Mouse (Mus musculus) cerebellum, adult 18-20 months (tissue): ENCODE measurements around the gene Dscam.

ENCODE experiments used
- DNase-seq, 2 experiments: peaks; one replicate each; pipeline ENCODE4 v3.0.0; 2021

Dscam gene

DNA sequence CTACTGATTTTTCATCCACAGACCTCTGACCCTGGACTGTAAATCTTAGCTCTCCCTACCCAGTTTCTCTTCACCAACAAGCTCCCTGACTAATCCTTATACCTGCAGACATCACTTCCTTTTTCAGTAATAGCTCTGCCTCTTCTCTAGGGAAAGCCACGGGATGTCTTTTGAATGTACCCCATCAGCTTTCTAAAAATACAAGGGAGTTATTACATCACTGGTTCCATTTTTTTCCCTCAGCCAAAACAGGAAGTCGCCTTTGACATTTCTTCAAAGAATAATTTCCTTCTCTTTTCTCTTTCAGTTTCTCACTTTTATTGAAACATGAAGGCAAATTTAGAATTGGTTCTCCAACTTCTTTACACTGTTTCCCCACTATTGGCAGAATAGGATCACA lies 67.5 kb downstream of the Dscam start:
- no peak for DNase-seq

DNA sequence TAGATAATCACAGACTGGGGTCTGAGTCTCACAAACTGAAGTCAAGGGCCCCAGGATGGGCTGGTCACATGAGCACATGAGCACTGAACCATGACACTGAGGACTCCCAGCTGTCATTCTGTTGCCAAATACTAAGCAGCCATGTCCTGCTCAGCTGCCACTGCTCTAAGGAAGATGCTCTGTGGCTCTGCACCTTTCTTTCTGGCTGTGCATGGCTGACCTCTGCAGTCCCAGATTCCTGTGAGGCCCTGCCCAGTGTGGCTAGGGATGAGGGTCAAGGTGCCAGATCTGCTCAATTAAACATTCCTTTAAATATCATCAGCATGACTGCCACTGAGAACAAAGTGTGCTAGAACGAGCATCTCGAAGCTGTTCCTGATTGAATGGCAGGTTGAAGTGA lies 70.5 kb downstream of the Dscam start:
- DNase-seq = no peak

DNA sequence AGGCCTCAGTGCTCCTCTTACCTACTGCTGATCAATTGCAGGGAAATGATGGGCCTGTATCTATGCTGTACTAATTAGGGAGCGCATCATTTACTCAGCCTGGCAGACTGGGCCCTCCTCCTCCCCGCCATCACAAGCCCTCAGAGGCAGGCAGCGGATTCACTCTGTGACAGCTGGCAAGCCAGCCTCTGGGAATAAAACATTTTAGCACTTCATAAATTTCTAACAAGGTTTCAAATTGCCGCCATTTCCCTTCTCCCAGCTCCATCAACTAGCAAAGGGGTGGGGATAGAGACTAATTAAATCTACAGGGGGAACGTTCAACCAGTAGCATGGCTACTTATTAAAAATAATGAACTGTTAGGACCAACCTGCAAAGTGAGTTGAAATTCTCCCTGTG lies 72.0 kb downstream of the Dscam start:
- no peak for DNase-seq

DNA sequence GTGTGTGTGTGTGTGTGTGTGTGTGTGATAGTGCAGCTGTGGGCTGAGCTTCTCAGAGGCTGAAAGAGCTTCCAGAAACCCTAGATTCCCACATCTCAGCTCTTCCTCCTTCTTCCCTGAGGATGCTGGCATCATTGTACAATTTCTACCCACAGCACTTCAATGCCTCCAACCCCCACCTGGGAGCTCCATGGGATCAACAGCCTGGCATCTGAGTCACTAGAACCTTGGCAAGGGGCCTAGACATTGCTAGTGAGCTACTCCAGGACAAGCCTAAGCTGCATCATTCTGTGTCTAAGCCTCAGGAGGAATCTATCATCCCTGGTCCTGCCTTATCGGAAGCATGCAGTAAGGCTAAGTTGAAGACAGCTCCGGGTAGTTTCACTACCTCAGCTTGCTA lies 73.8 kb downstream of the Dscam start:
- DNase-seq = peak; percentile 54 to 56

DNA sequence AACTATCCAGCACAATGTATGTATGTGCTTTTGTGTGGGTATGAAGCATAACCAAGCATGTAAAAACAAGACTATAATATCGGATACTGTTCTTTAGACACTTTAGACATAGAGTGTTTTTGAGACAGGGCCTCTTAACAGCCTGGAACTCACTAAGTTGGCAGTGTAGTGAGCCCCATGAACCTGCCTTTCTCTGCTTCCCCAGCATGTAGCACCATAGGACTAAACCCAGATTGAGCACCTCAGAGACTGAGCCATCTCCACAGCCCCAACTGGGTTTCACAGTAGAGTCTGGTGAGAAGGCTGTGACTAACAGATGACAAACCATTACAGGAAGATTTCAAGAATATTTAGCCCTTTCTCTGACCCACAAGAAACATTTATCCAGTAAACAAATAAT lies 75.1 kb downstream of the Dscam start:
- DNase-seq = no peak

DNA sequence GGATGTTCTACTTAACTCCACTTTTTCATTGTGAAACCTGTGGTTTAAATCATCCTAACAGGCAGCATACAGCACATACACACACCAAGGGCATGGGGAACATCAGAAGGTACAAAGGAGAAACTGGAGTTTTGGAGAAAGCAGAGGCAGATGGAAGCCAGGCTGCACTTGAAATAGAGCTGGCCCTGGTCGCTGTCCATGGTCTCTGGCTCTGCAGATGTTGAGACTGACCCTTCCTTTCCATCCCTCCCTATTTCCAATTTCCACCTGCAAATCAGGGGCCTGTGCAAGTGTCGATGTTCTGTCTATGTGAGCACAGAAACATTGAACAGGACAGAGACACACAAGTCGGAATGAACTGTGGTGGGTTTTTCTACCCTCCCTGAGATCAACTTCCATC lies 81.2 kb downstream of the Dscam start:
- no peak for DNase-seq

DNA sequence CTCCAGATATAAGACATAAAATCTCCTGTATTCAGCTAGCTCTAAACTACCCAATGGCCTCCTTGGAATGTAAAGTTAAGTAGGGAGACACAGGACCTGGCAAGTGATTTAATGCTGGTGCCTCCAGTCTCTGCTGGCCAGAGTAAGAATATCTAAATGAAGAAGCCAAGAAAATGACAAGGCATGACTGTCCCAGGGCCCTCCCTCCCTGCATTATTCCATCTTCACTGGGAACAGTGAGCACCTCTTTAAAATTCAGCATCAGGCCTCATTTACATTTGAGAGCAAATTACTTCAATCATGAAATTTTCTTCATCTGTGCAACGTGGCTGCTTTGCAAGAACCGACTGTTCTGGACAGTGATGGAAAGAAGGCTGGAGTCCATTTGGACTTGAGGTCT lies 86.9 kb downstream of the Dscam start:
- DNase-seq = no peak

DNA sequence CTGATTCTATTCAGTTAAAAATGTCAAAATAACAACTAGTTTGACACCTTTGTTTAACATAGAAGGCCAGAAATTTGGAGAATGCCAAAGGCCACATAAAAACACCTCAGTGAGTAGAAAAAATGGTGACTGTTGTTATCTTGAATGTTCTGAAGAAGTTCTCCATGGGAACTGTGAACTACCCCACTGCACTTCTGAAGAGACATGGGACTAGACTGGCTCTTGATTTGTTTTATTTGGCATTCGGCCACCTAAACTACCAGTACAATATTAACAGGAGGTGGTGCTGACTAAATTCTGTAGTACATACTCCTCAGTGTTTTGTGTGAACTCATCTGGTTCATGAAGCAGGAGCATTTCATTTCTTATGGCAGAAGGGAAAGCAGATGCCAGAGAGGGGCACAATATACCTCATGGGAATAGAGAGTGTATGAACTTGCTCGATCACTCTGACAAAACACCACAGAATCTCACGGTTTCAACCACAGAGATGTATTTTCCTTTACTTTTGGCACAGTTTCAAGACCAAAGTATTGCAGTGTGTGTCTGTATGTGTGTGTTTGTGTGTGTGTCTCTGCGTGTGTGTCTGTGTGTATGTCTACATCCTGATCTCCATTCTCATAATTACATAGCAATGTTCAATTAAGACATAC lies 94.5 kb downstream of the Dscam start:
- DNase-seq = no peak

DNA sequence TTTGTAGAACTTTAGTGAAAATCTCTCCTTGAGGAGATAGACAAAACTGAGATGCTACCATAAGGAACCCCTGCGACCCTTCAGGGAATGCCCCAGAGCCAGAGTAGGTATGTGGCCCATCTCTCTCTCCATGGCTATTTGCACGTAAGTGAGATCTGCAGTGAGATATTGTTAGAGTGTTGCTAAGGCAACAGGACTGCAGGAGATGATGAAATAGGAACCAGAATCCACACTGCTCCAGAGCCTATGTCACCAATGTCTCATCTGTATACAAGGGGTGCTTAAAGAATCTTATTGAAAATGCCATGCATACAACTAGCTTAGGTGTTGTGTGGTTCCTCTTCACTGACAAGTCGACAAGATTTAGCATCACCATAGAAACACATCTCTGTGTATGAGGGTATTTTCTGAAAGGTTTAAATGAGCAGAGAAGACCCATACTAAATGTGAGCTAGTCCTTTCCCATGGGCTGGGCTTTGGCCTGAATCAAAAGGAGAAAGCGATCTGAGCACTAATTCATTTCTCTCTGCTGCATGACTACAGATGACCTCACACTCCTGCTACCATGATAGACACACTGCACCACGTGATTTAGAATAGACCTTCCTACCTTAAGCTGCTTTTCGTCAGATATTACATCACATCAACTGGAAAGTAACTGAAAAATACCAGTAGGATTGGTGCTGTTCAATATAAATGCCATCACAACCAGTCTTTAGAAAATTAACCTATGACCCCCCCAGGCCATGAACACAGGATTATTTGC lies 95.2 kb downstream of the Dscam start:
- no peak for DNase-seq

DNA sequence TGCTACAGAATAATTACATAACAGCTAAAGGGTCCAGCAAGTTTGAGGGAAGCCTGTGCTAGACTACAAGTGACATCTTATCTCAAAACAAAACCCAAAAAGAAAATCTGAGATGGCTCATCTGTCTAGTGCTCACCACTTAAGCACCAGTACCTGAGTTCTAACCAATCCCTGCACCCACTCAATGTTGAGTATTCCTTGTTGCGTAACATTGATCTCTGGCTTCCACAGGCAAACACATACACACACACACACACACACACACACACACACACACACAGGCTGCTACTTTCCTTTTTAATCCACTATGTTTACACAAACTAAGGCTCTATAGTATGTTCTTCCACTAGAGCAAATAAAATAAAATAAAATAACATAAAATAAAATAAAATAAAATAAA lies 96.7 kb downstream of the Dscam start:
- no peak for DNase-seq

DNA sequence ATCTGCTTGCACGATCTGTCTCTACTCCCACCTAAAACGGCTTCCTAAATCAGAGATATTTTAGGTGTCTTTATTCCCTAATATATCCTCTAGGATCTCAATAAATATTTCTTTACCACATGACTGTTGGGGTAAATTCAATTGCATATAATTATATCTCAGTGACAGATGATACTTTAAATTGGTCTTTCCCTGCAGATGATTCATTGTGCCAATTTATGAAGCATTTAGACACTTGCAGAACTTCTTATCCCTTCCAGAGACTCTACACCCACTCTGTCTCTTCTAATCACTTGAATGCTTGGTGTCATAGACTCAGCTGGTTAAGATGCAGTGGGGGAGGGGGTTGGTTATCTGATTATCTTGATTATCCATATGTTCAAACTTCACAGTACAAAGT lies 97.9 kb downstream of the Dscam start:
- DNase-seq = no peak

DNA sequence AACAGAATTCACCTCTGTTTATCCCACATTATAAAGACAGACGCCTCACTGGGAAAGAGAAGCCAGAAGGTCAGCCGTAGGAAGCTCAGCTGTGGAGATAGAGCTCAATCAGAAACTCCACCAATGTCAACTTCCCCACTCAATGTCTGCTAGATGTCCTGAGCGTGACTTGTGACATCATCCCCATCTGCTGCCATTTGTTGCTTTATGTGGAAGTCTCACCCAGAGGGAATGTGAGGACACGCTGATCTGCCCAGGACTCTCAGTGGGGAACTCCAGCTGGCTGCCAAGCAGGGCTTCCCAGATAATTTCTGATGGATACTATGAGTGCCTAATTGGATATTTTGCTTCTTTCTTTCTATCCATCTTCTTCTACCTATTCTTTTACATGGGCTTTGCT lies 103.7 kb downstream of the Dscam start:
- peak; percentile 5 to 6 for DNase-seq

DNA sequence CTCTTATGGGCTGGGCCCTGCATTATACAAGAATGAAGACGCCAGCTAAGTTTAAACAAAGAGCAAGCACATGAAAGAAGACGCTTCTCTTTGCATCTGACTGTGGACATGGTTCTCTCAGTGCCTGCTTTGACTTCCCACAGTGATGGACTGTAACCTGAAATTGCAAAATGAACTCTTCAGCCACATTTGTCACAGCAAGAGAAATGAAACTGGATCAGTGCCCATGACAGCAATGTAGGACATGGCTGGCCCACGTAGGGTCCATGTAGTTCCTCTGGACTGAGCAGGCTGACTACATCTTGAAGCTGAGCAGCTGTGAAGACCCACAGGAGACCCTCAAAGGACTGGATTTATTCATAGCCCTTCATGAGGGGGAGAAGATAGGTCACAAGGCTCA lies 108.3 kb downstream of the Dscam start:
- DNase-seq = no peak

DNA sequence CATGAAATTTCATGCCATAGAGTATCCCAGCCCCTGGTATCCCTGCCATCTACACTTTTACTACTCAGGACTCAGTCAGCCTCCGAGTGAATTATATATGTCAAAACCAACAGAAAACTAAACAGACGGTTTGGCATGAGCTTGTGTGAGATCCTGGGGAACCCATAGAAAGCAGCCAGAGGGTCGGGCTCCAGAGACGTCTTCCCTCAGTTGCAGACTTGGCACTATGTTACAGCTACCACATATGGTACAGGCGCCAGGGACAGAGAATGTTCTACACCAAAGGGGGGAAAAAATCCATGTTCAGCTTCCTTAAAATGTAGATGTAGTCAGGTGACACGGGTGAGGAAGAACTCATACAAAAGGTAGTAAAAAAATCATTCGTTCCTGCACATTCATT lies 109.2 kb downstream of the Dscam start:
- DNase-seq = no peak

DNA sequence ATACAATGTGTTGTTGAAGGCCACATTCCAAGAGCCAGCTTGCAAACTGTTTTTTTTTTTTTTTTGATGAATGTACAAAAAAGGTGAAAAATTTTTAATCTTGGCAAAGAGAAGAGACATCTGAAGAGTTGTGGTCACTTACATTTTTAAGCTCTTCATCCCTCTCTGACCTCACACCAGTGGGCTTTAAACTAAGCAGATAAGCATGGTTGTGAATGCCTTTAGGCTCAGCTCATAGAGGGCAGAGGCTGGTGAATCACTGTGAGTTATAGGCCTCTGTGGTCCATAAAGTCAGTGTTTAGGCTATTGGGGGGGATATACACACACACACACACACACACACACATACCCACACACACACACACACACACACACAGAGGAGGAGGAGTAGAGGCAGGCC lies 109.8 kb downstream of the Dscam start:
- DNase-seq = no peak

DNA sequence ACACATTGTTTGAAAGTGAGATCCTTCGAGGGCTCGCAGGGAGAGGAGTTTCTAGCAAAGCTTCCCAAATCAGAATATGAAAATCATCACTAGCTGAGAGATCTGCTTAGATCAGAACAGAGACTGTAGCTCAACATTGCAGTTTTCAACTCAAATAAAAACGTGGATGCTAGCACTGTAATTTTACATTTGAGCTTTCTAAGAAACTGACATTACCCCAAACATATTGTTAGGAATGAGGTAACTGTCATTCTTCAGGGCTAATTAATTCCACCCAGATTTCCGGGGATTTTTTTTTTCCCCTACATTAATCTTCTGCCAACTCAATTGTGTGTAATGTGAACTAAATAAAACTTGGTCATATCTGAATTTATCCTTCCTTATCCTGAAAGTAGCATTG lies 110.3 kb downstream of the Dscam start:
- DNase-seq = no peak

DNA sequence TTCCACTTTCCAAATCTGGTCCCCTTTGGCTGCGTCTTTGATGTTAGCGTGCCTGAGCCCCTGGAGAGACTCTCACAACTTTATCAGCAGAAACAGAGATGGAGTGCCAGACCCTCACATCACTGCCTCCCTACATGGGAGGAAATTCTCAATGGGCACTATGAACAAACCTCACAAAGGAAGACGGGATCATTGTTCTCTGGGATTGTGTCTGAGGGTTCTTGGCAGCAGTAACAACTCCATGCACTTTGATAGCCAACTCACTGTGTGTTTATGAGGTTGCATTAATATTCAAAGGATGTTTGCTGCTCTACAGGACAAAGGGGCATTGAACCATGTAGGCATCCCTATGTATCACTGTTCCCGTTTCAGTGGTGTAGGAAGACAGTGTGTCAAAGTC lies 135.3 kb downstream of the Dscam start:
- no peak for DNase-seq

DNA sequence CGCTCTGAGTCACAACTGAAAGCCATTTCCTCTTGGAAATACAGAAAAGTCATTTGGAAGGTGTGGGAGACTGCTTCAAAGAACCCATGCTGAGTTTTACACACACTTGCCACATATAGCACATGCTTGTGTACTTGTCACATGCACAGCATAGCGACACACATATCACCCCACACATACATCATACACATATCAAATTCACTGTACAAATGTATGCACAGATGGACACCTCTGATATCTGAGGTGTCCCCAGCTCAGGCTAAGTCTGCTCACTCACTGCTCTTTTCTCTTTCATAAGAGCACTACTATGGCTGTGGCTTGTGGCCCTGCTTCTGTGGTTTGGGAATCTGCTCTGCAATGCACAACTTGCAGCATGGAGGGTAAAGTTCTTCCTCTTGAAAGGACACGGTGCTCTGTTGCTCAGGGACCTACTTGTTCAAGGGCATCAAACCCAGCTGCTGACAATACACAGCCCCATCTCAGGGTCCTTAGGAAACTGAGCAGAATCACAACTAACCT lies 137.0 kb downstream of the Dscam start:
- no peak for DNase-seq

DNA sequence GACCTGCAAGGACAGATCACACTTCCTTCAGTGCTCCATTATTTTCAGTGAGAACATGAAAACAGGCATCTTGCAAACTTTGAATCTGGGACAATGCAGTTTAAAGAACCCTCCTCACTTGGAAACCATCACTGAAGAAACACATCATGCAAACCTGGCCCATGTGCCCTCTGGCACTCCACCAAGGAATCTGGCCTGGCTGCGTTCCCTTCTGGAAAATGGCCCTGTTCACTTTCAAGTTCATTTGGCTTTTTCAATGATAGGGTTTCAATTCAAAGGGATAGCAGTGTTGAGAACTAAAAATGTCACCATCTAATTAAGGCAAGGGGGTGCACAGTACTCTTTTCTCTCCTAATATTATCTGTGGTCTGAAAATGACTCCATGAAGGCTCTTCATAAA lies 142.9 kb downstream of the Dscam start:
- DNase-seq = peak in 1 of 2 experiments; percentile 8

DNA sequence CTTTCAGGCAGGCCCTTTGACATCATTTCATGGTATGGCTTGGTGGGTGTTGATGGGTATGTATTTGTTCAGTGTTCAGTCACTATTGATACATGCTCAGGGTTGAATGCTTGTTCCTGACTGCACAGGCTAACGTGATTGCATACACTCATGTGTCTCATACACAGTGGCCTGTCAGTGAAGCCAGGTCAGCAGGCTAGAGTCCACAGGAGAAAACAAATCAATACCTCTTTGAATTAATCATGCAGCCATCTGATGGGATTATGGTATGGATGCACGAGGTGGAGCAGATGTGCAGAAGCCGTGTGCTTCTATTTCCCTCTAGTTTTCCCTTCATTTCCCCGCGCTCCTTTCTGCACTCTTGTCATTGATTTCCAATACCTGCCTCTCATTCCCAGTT lies 143.7 kb downstream of the Dscam start:
- DNase-seq = no peak

DNA sequence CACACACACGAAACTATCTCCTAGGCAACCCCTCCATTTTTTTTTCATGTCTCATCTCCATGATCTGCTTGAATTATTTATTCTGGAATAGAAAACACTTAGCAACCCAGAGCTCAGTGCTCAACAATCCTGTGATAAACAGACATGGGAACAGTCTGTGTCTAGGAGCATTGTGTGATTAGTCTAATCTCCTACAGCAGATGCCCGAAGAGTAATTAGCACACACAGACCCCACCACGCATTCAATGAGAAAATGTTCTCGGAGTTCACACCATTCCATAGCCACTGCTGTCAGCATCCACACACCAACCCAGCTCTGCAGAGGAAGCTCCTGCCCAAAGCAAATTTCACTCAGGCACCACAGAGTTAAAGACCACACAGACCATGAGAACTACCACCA lies 146.1 kb downstream of the Dscam start:
- no peak for DNase-seq

DNA sequence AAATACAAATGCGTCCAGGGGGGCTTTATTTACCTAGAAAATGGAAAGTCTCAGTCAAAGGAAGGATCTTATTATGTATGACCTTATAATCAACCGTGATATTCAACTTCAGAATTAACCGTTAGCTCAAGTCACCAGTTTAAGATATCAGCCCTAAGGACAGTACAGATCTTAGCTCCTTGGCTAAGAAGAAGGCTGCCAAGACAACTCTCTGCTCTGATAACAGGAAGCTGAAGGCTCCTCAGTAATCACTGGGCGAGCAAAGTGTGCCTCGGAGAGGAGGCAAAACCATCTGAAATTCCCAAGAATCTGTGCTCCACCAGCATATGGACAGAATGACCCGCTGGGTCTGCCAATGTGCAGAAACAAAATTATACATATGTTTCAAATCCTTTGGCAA lies 149.1 kb downstream of the Dscam start:
- DNase-seq = no peak

DNA sequence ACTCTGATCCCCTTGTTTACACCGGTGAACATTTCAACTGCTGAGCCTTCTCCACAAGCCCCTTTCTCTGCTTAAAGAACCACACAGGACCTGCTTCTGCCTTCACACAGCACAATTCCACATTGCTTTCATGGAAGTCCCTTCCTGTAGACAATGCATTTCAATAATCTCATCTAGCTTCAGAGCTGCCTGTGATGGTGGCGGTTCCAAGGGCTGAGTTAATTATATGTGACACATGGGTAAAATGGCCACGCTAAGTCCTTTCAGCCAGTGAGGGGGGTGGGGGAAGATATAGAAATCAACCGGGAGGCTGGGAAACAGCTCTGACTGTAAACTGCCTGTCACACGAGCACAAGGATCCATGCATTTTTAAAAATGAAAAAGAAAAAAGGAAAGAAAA lies 152.2 kb downstream of the Dscam start:
- DNase-seq = no peak

DNA sequence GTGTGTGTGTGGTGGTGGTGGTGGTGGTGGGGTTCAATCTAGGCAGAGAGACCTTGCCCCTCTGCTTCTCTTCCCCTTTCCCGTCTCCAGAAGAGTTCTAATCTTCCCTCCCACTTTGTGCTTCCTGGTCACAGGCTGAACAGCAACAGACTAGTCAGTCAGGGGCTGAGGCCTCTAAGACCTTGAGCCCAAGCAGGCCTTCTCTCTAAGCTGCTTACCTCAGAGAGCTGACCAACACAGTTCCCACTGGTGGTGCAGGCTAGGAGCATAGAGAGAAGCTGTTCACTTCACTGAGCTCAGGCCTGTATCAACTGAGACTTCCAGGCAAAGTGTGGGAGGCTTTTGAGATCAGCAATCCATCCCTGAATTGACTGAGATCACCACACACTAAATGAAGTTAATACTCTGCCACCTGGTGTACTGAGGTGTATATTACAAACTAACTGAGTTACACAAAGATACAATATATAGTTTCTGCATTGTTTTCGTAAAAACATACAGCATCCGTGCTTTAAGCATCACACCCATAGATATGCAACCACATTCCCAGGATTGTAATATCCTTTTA lies 153.3 kb downstream of the Dscam start:
- DNase-seq = no peak
